Mouse (Mus musculus) lung, postnatal 0 days (tissue): ENCODE results near the gene Mapk8ip2.

Experiments used
- CTCF ChIP-seq: IDR thresholded peaks from 2 replicates; pipeline ENCODE4 v1.5.1; 2016; ENCODE audit warnings: antibody characterized with exemption, mild to moderate bottlenecking
- EP300 ChIP-seq: IDR thresholded peaks from 2 replicates; pipeline ENCODE4 v1.6.1; 2016; ENCODE audit warnings: antibody characterized with exemption, mild to moderate bottlenecking, control low read depth

DNA sequence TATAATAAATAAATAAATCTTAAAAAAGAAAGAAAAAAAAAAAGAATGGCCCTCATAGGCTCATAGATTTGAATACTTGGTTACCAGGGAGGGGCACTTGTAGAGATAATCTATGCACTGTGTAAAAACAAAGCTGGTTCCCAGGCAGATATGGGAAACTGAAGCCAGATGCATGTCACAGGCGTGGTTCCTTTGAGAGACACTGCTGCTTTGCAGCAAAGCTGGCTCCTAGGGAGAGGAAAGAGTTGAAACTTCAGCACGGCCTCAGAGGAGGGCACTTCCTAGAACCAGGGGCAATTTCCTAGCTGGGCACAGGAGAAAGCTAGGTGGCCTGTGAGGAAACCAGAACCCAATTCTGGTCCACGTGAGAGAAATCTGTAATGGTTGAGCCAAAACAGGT, 19.6 kb upstream of the Mapk8ip2 start:
- TF ChIP-seq EP300 (no peak), CTCF (no peak)
